Mouse (Mus musculus): ENCODE measurements around the gene Etl4.
A peak's percentile ranks its signal among the peaks of the same experiment; 100 is the strongest.

Gene Etl4

DNA sequence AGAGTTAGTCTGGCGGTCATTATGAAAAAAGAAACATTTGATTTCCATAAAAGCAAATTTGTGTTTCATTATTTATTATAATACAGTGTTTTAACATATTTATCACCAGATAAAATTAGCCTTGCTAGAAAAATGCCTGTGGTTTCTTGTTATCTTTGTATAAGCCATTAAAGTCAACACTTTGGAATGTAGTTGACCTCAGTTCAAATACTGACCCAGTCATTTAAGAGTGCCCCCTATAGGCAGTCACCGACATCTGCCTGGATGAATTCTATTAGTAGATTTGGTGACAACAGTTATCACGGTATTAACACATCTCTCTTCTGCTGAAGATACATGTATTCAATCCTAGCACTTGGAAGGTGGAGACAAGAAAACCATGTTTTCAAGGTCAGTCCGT lies 536.6 kb downstream of the Etl4 start:
- DNase-seq, result no peak

- DNase-seq, result no peak
These were observed 541.4 kb downstream of the Etl4 start for GRCm38 (mm10) chr2:20450945-20451344.

- DNase-seq, result no peak
These were observed 544.1 kb downstream of the Etl4 start for GRCm38 (mm10) chr2:20453506-20454206.

- no peak for DNase-seq
These were observed 569.6 kb downstream of the Etl4 start for GRCm38 (mm10) chr2:20479199-20479598.

- no peak for DNase-seq
These were observed 576.7 kb downstream of the Etl4 start for GRCm38 (mm10) chr2:20486137-20486788.

DNA sequence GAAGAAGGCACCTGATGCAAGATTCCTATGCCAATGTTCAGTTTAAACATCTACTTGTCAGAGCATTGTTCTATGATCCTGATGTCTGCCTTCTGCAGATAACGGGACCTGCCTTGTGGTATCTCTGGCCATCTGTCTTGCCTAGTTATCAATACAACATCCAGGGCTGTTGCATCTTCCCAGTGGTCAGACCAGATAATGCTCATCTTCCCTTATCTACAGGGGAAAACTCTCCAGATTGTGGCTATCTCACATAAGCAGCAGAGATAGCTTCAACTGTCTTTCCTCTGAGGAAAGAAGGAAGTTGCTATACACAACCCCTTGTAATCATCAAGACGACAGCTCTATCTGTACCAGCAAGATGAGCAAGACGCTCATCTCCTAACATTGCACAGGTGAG lies 579.5 kb downstream of the Etl4 start:
- no peak for DNase-seq

GRCm38 (mm10) chr2:20492125-20492524 lies 582.5 kb downstream of the Etl4 start:
- DNase-seq, result no peak

DNA sequence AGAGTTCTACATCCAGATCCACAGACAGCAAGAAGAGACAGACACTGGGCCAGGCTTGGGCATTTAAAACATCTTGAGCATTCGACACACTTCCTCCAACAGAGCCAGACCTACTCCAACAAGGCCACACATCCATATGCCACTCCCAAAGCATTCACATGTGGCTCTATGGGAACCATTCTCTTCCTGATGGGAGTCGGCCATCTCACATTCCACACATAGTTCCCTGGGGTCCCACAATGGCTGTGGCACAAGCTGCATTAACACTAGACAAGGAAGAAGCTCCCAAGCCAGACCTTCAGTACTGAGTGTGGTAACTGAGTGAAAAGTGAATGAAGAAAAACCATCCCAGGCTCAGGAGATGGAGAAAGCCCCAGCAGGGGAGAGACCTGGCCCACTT lies 584.2 kb downstream of the Etl4 start:
- no peak for DNase-seq

GRCm38 (mm10) chr2:20494666-20495065 lies 585.1 kb downstream of the Etl4 start:
- peak in 1 of 2 experiments; percentile 5 for DNase-seq

- no peak for DNase-seq
These were observed 586.7 kb downstream of the Etl4 start for GRCm38 (mm10) chr2:20496219-20496800.

DNA sequence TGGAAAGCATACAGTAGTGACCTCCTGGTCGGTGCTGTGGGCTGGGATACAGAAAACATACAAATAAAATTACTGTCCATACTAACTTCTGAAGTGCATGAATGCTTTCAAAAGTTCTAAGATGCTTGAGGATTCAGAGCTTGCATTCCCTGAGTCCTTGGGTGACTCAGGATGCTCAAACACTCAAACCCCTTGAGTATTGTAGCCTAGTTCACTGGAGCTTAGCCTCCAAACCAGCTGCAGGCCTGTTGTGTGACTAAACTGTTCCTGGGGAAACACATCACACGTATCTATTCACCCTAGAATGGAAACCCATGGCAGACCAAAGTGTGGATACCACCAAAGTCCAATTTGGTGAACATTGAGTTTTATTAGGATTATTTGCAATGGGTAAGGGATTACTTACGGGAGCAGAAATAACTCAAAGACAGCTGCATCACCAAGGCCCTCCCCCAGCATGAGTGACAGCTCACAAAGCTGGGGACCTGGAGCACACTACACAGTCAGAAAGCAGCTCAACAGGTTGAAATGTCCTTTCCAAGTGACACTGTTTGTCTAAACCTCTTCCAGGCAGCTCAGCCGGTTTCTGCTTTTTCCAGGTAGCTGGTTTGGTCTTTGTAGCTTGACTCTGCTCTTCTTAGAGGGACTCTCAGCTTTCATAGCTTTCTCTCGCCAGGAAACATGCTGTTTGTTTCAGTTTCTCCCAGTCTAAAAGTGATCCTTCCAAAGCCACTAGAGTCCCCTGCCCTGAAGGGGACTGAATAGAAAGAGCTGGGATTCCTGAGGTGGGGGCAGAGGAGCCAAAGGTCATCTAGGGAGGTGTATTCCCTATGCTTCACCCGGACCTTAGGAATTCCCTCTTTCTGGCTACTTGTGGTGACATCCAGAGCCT lies 598.5 kb downstream of the Etl4 start:
- no peak for DNase-seq

- DNase-seq, result no peak
These were observed 599.1 kb downstream of the Etl4 start for GRCm38 (mm10) chr2:20508724-20509052.

DNA sequence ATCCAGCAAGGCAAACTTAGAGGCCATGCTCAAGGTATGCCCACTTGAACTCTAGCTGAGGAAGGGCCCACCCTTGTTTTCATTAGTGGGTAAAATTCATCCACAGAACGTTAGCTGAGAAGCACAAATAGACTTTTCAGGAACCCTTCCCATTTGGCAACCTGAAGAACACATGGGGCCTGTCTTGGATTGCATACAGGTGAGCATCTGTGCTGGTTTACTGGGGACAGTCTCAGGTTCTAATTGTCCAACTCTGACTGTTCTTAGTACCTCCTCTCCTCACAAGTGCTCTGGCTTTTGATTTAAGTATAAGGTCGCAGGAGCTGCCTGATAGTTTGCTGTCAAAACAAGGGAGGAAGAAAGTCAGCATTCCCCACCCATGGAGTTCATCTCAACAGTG lies 600.5 kb downstream of the Etl4 start:
- DNase-seq, result no peak

DNA sequence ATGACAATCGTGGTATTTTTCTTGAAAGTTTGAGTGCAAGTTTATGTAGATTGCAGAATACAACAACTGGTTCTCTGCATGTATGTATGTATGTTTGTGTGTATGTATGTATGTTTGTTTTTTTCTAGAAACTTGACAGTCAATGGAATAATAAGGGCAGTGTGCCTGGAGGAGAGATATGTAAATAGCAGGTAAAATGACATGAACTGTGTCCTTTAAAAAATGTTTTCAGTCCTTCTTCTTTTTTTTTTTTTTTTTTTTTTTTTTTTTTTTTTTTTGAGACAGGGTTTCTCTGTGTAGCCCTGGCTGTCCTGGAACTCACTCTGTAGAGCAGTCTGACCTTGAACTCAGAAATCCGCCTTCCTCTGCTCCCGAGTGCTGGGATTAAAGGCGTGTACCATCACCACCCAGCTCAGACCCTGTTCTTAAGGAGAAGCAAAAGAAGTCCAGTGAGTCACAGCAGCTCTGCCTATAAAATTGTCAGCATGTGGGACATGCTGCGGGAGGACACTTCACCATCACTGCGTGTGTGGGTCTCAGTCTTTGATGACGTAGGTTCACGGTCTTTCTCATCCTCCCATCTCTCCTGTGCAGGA lies 606.8 kb downstream of the Etl4 start:
- DNase-seq, result no peak

DNA sequence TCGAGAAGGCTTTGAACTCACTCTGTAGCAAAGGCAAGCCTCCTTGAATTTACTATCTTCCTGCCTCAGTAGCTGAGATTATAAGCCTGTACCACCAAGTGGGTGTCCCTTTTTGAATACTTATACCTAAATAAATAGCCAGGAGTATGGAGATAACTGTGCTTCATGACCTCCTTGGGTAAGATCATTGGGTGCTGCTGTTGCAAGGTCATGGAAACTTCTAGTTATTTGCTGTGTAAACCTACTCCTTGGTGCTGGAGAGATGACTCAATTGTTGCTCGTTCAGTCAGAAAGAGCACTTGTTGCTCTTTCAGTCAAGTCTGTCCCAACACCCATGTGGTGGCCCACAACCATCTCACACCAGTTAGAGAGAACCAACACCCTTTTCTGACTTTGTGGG lies 608.3 kb downstream of the Etl4 start:
- no peak for DNase-seq

- DNase-seq, result no peak
These were observed 608.9 kb downstream of the Etl4 start for GRCm38 (mm10) chr2:20518506-20518905.

GRCm38 (mm10) chr2:20519447-20520098 lies 610.0 kb downstream of the Etl4 start:
- no peak for DNase-seq

DNA sequence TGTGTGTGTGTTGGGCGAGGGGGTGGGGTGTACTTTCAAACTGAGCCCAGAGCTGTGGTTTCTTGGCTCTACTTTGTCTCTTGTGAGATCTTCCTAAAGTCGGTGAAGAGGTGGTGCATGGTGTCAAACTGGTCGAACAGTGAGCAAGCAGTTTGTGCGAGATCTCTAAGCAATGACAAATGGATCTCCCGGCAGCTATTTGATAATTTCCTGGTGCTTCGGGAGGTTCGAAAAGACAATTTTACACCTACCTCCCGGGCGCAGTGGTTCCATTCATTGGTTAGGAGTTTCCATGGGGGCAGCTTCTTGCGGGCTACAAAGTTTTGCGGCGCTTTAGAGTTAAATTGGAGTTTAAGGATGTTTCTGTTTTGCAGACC lies 610.5 kb downstream of the Etl4 start:
- DNase-seq, result no peak

- no peak for DNase-seq
These were observed 611.3 kb downstream of the Etl4 start for GRCm38 (mm10) chr2:20520636-20521595.

DNA sequence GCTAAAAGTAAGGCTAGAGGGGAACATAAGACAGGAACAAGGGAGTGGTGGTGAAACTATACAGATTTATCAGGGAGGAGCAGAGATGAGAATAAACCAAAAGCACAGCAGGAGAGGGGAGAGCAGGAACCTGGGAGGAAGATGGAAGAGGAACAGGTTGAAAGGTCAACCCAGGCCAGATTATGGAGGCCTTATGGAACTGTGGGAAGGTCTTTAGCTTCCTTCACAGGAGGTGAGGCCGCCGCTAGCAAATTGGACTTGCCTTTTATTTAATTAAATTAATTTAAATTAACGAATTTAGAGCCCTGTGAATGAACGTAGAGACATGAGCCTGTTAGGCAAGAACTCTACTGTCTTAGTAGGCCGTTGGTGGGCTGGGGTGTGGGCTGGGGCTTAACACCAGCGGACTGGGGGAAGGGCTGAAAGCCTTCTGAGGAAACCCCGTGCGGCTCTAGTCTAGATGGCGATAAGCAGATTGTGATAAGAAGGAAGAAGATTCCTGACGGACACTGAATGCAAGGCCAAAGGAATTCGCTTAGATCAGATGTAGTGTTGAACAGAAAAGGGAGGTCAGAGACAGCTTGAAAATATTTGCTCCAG lies 612.2 kb downstream of the Etl4 start:
- DNase-seq, result no peak

DNA sequence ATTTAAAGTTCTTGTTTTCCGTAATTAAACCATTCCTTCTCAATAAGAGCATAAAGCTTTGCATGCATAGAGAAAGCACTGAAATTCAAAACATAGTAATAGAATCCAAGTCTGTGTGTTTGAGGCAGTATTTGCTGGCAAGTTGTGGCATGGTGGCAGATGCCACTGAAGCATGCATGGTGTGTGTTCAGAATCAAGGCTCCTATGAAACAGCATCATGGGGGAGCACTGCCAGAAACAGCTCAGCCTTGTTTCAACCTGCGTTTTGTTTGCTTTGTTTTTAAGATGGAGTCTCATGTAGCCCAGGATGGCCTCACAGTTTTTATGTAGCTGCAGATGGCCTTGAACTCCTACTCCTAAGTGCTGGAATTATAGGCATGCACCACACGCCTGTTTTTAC lies 614.1 kb downstream of the Etl4 start:
- no peak for DNase-seq
